Mouse (Mus musculus): Measurements from ENCODE around the gene Bbs2. TPM values are rescaled to one million over a fixed set of nuclear protein-coding genes. Genes with fewer than 3 reads are reported as not detected.

The Bbs2 gene
- total RNA-seq, 2 experiments from 2014 or later, result 1.5 to 2.3 TPM

Other genes with a start within 250 kb of the Bbs2 start
- gene Amfr, start 86.1 kb downstream of the Bbs2 start, total RNA-seq (2021), result 10 to 100 TPM; 78.0 to 83.5 TPM
- gene Nudt21, start 61.9 kb downstream of the Bbs2 start, total RNA-seq (2021), result 10 to 100 TPM; 10.5 to 11.9 TPM
- 10 to 100 TPM; 21.5 to 22.8 TPM for gene Ogfod1, start 61.7 kb downstream of the Bbs2 start, total RNA-seq (2021)
- gene Mt4, start 38.3 kb upstream of the Bbs2 start, total RNA-seq (2021), result not detected
- gene Mt3, start 53.7 kb upstream of the Bbs2 start, total RNA-seq (2021), result 1 to 10 TPM; 5.0 to 5.1 TPM
- 100 to 1,000 TPM in 1 of 2 experiments, 10 to 100 TPM in 1; 61.6 to 106 TPM for gene Mt2, start 73.7 kb upstream of the Bbs2 start, total RNA-seq (2021)
- gene Mt1, start 80.2 kb upstream of the Bbs2 start, total RNA-seq (2021), result 10 to 100 TPM; 63.7 to 91.7 TPM
- 10 to 100 TPM in 1 of 2 experiments, 1 to 10 TPM in 1; 9.8 to 10.1 TPM for gene Nup93, start 115.6 kb upstream of the Bbs2 start, total RNA-seq (2021)
- gene Slc12a3, start 230.3 kb upstream of the Bbs2 start, total RNA-seq (2021), result not detected

All from gastrocnemius, postnatal 25 days (tissue).